26 mouse cellular contexts compared by ENCODE assay signal in genomic region chr9:48345456-48345855, GRCm38 (mm10). TPM values are rescaled to one million over a fixed set of nuclear protein-coding genes. Genes with fewer than 3 reads are reported as not detected.
DNase-seq lines count a peak whose midpoint lies in the region; ATAC-seq and TF ChIP-seq lines count a peak whose summit lies in the region.
"Had no signal": no experiment of that assay in that cellular context is flagged by ENCODE, and none has a peak within 500 bp of the region (broad histone marks: within the 10 kb centered on the region; RNA-seq: fewer than 3 reads in every experiment).

No protein-coding gene starts in this region.

- H3K27me3 ChIP-seq in liver, adult 2 months (ENCODE audit: control insufficient read depth, insufficient read depth, low read length), result no peaks in the 10 kb centered on the region
- H3K27me3 ChIP-seq in liver, embryonic 12.5 days (replicated peaks), result no peaks in the 10 kb centered on the region
- H3K27me3 ChIP-seq: CH12.LX; embryonic facial prominence, embryonic 13.5 days; embryonic facial prominence, embryonic 15.5 days; forebrain, embryonic 12.5 days had no signal

- H3K4me1 ChIP-seq in liver, adult 2 months (ENCODE audit: control insufficient read depth, insufficient read depth, low read length), result peaks cover 10% of the 10 kb centered on the region
- H3K4me1 ChIP-seq in liver, embryonic 12.5 days, result peaks cover 22% of the 10 kb centered on the region
- H3K4me1 ChIP-seq: embryonic facial prominence, embryonic 13.5 days; embryonic facial prominence, embryonic 15.5 days; forebrain, embryonic 12.5 days had no signal

- H3K79me2 ChIP-seq in liver, adult 2 months (ENCODE audit: control insufficient read depth, insufficient read depth, low read length), result no peaks in the 10 kb centered on the region

- DNase-seq in liver, adult 2 months (ENCODE audit: extremely low read depth, low read depth, low spot score), result peak; percentile 79
- DNase-seq in Muller cell, postnatal 12 days (ENCODE audit: inconsistent ontology term), result peak; percentile 43
- peak; percentile 71 for DNase-seq in retina, postnatal 1 day
- DNase-seq in urinary bladder, postnatal 25 days (ENCODE audit: low spot score), result no peak
- DNase-seq: adrenal gland, adult 2 months; adrenal gland, postnatal 10 days; adrenal gland, postnatal 25 days; B cell, adult 2 months; cerebellum, adult 11 months; cerebellum, adult 18-20 months; cerebellum, adult 8-10 months; cerebellum, adult 9-11 months; cerebellum, postnatal 14 days; cerebellum, postnatal 36 days; embryo, embryonic 11 days had no signal

- no peak overlapping the region for H3K4me2 ChIP-seq in liver, embryonic 12.5 days
- H3K4me2 ChIP-seq: embryonic facial prominence, embryonic 13.5 days; embryonic facial prominence, embryonic 15.5 days; forebrain, embryonic 12.5 days had no signal

- no peak overlapping the region for H3K4me3 ChIP-seq in liver, adult 2 months (ENCODE audit: insufficient read depth, low read depth, low read length)
- no peak overlapping the region for H3K4me3 ChIP-seq in liver, embryonic 12.5 days
- H3K4me3 ChIP-seq: embryonic facial prominence, embryonic 13.5 days; embryonic facial prominence, embryonic 15.5 days; erythroblast, embryonic 14.5 days; forebrain, embryonic 10.5 days; forebrain, embryonic 12.5 days had no signal

- 49% methylated on average over 9 of the region's 9 CpGs for WGBS in liver, adult 2 months
- WGBS in liver, embryonic 12.5 days (ENCODE audit: insufficient replicate concordance), result 79% methylated on average over 9 of the region's 9 CpGs

- no peak overlapping the region for H3K9ac ChIP-seq in liver, adult 2 months (ENCODE audit: low read depth, low read length)
- no peak overlapping the region for H3K9ac ChIP-seq in liver, embryonic 12.5 days
- H3K9ac ChIP-seq: embryonic facial prominence, embryonic 13.5 days; embryonic facial prominence, embryonic 15.5 days; forebrain, embryonic 12.5 days had no signal

- H3K36me3 ChIP-seq in liver, adult 2 months (ENCODE audit: control insufficient read depth, insufficient read depth, low read length), result no peaks in the 10 kb centered on the region
- no peaks in the 10 kb centered on the region for H3K36me3 ChIP-seq in liver, embryonic 12.5 days
- H3K36me3 ChIP-seq: embryonic facial prominence, embryonic 13.5 days; embryonic facial prominence, embryonic 15.5 days; forebrain, embryonic 10.5 days; forebrain, embryonic 12.5 days; G1E had no signal

- H3K9me3 ChIP-seq in liver, embryonic 12.5 days (replicated peaks), result no peaks in the 10 kb centered on the region
- H3K9me3 ChIP-seq: embryonic facial prominence, embryonic 13.5 days; embryonic facial prominence, embryonic 15.5 days; forebrain, embryonic 10.5 days; forebrain, embryonic 12.5 days; G1E had no signal

- ATAC-seq in liver, embryonic 12.5 days, result no peak
- ATAC-seq: CD4-positive, CD25-positive, alpha-beta regulatory T cell, adult 4 months; forebrain, embryonic 14.5 days; forebrain, embryonic 16.5 days had no signal

- TF ChIP-seq CTCF in liver, adult 2 months (IDR thresholded peaks at IDR 0.05; ENCODE audit: low read depth, low read length), result no peak

- no peak for TF ChIP-seq POLR2A in liver, adult 2 months (IDR thresholded peaks at IDR 0.05; ENCODE audit: extremely low read depth, insufficient read depth, low read length)

- no peak overlapping the region for H3K27ac ChIP-seq in liver, adult 2 months (replicated peaks; ENCODE audit: insufficient read depth, low read depth, low read length)
- H3K27ac ChIP-seq in liver, embryonic 12.5 days, result no peak overlapping the region
- H3K27ac ChIP-seq: embryonic facial prominence, embryonic 13.5 days; embryonic facial prominence, embryonic 15.5 days; forebrain, embryonic 10.5 days; forebrain, embryonic 12.5 days had no signal

RNA-seq across cellular contexts. Expression of gene Nxpe2, which starts 7.8 kb away (rescaled TPM):
- 8.7 and 21.4 TPM in 2 replicates for total RNA-seq in liver, adult 2 months (2014; rRNA removed)
- 11.7 and 12.6 TPM in 2 replicates for polyA plus RNA-seq in liver, adult 2 months (2012; rRNA removed)
- 130 and 139 TPM in 2 replicates for polyA plus RNA-seq in liver, embryonic 12.5 days (2016; fragmentation: Nextera tagmentation; extraction: Ambion mirVana)
